Mouse (Mus musculus): ENCODE measurements around the gene Tmem9b. TPM values are rescaled to one million over a fixed set of nuclear protein-coding genes. Genes with fewer than 3 reads are reported as not detected.

Gene Tmem9b
- total and polyA plus RNA-seq, 3 experiments: 7.7 to 88.6 (median 70.7) TPM

DNA sequence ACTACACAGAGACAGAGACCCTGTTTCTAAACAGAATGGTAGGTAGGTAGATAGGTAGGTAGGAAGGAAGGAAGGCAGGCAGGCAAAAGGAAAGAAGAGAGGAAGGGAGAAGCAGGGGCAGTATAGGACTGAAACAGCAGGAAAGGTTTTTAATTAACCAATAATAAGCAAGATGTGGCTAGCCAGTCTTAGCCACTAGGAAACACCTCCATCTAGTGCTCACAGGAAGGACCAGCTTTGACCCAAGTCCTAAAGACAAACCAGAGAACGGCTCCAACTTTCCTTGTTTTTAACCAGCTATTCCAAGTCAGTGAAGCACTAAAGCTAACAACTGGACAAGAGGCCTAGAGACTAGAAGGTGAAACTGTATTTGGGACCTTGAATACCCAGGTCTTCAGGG, 4.9 kb downstream of the Tmem9b start:
- H3K27me3 ChIP-seq (ENCODE audit: insufficient read depth, low read length): no peaks in the 10 kb centered on the region
- no peaks in the 10 kb centered on the region for H3K9me3 ChIP-seq (replicated peaks)
- ATAC-seq (ENCODE audit: extremely low read depth, insufficient number of reproducible peaks, low FRiP score, poor library complexity, severe bottlenecking) (no peak), DNase-seq (ENCODE audit: low spot score) (no peak)
- TF ChIP-seq CTCF (IDR thresholded peaks at IDR 0.05; ENCODE audit: low read depth, low read length): no peak
- TF ChIP-seq GATA1 (IDR thresholded peaks at IDR 0.05; ENCODE audit: borderline replicate concordance, low read length): no peak
- no peak for TF ChIP-seq TAL1 (conservative IDR thresholded peaks at IDR 0.05; ENCODE audit: low read depth, low read length)
- H3K36me3 ChIP-seq (replicated peaks): peaks cover 67% of the 10 kb centered on the region
- H3K4me3 ChIP-seq (ENCODE audit: low read depth, low read length): no peak overlapping the region
- H3K4me1 ChIP-seq (ENCODE audit: insufficient read depth, low read depth, low read length): peaks cover 33% of the 10 kb centered on the region

DNA sequence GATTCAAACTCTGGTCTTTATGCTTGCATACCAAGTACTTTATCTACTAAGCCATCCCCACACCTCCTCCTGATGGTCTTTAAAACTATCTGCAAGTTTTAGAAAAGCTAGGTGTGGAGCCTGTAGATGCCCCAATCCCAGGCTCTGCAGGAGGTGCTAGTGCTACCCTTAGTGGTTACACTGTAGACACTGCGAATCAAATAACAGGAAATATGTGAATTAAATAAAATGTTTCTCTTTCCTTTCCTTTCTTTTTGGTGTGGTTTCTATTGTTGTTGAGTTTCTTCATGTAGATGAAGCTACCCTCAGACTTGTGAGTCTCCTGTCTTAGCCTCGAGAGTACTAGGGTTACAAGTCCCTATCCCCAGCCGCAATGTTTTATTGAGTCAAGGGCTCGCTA, 11.0 kb downstream of the Tmem9b start:
- DNase-seq (ENCODE audit: low spot score): no peak
- Histone ChIP-seq H3K4me1 (ENCODE audit: insufficient read depth, low read depth, low read length) (no peaks in the 10 kb centered on the region), H3K4me3 (ENCODE audit: low read depth, low read length) (no peak overlapping the region), H3K36me3 (replicated peaks) (peaks cover 92% of the 10 kb centered on the region), H3K9me3 (replicated peaks) (no peaks in the 10 kb centered on the region), H3K27me3 (ENCODE audit: insufficient read depth, low read length) (no peaks in the 10 kb centered on the region)
- ATAC-seq (ENCODE audit: extremely low read depth, insufficient number of reproducible peaks, low FRiP score, poor library complexity, severe bottlenecking): no peak
- no peak for TF ChIP-seq GATA1 (IDR thresholded peaks at IDR 0.05; ENCODE audit: borderline replicate concordance, low read length)
- no peak for TF ChIP-seq GATA2 (IDR thresholded peaks at IDR 0.05; ENCODE audit: borderline replicate concordance, low read depth, low read length)
- no peak for TF ChIP-seq TAL1 (conservative IDR thresholded peaks at IDR 0.05; ENCODE audit: low read depth, low read length)
- no peak for TF ChIP-seq CTCF (IDR thresholded peaks at IDR 0.05; ENCODE audit: low read depth, low read length)
- TF ChIP-seq POLR2AphosphoS5 (IDR thresholded peaks at IDR 0.05; ENCODE audit: insufficient replicate concordance, low read depth, low read length): no peak

- DNase-seq (ENCODE audit: low spot score) (no peak), ATAC-seq (ENCODE audit: extremely low read depth, insufficient number of reproducible peaks, low FRiP score, poor library complexity, severe bottlenecking) (no peak)
- Histone ChIP-seq H3K4me3 (ENCODE audit: low read depth, low read length) (no peak overlapping the region), H3K27me3 (ENCODE audit: insufficient read depth, low read length) (no peaks in the 10 kb centered on the region), H3K36me3 (replicated peaks) (peaks cover 92% of the 10 kb centered on the region), H3K4me1 (ENCODE audit: insufficient read depth, low read depth, low read length) (no peaks in the 10 kb centered on the region), H3K9me3 (replicated peaks) (no peaks in the 10 kb centered on the region)
- TF ChIP-seq TAL1 (conservative IDR thresholded peaks at IDR 0.05; ENCODE audit: low read depth, low read length): no peak
- no peak for TF ChIP-seq POLR2AphosphoS5 (IDR thresholded peaks at IDR 0.05; ENCODE audit: insufficient replicate concordance, low read depth, low read length)
- TF ChIP-seq GATA2 (IDR thresholded peaks at IDR 0.05; ENCODE audit: borderline replicate concordance, low read depth, low read length): no peak
- TF ChIP-seq GATA1 (IDR thresholded peaks at IDR 0.05; ENCODE audit: borderline replicate concordance, low read length): no peak
- TF ChIP-seq CTCF (IDR thresholded peaks at IDR 0.05; ENCODE audit: low read depth, low read length): no peak
Measured at GRCm38 (mm10) chr7:109741060-109741459, 11.6 kb downstream of the Tmem9b start.

- Histone ChIP-seq H3K27me3 (ENCODE audit: insufficient read depth, low read length) (no peaks in the 10 kb centered on the region), H3K36me3 (replicated peaks) (peaks cover 93% of the 10 kb centered on the region), H3K4me1 (ENCODE audit: insufficient read depth, low read depth, low read length) (no peaks in the 10 kb centered on the region), H3K4me3 (ENCODE audit: low read depth, low read length) (no peak overlapping the region), H3K9me3 (replicated peaks) (no peaks in the 10 kb centered on the region)
- ATAC-seq (ENCODE audit: extremely low read depth, insufficient number of reproducible peaks, low FRiP score, poor library complexity, severe bottlenecking) (no peak), DNase-seq (ENCODE audit: low spot score) (no peak)
- no peak for TF ChIP-seq GATA2 (IDR thresholded peaks at IDR 0.05; ENCODE audit: borderline replicate concordance, low read depth, low read length)
- no peak for TF ChIP-seq GATA1 (IDR thresholded peaks at IDR 0.05; ENCODE audit: borderline replicate concordance, low read length)
- no peak for TF ChIP-seq CTCF (IDR thresholded peaks at IDR 0.05; ENCODE audit: low read depth, low read length)
- TF ChIP-seq POLR2AphosphoS5 (IDR thresholded peaks at IDR 0.05; ENCODE audit: insufficient replicate concordance, low read depth, low read length): no peak
- no peak for TF ChIP-seq TAL1 (conservative IDR thresholded peaks at IDR 0.05; ENCODE audit: low read depth, low read length)
Measured at GRCm38 (mm10) chr7:109739822-109740370, 12.8 kb downstream of the Tmem9b start.

DNA sequence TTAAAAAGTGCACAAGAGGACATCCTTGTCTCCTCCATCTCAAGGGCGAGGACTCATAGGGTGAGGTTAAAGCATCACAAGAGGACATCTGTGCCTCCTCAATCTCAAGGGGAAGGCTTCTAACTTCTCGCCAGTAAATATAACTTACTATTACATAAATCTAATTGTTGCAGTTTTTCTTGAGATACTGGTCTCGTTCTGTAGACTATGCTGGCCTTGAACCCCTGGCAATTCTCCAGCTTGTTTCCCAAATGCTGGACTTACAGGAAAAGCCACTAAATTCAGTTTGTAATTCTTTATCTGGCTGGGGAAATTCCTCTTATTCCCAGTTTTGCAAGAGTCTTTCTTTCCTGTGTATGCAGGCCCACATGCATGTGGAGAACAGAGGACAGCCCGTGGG, 17.9 kb downstream of the Tmem9b start:
- H3K9me3 ChIP-seq (replicated peaks): no peaks in the 10 kb centered on the region
- peaks cover 55% of the 10 kb centered on the region for H3K36me3 ChIP-seq (replicated peaks)

DNA sequence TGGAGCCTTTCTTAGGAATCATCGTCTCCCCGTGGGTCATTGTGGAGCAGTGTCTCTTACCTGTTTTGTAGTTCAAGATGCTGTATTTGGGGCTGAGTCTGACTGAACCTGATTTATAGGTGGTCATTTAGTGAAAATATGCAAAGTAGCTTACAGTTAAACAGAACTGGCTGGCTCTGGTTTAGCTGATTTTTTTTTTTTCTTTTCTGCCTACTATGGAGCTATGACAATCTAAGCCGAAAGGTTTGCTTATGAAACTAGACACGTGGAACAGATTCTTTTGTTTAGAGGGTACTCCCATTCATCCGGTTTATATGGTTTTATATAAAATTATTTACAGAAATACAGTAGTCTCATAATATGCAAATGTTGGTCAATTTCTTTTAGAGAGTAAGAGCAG, 21.0 kb downstream of the Tmem9b start, which contains the start of gene Ascl3:
Gene Ascl3 (minus strand): TSS at position 101 of the 400 bp plus-strand sequence.
- Histone ChIP-seq H3K4me3 (ENCODE audit: low read depth, low read length) (no peak within 1 kb of the TSS), H3K9me3 (replicated peaks) (no peaks in the 10 kb centered on the region), H3K4me1 (ENCODE audit: insufficient read depth, low read depth, low read length) (peaks cover 11% of the 10 kb centered on the region), H3K36me3 (replicated peaks) (peaks cover 26% of the 10 kb centered on the region), H3K27me3 (ENCODE audit: insufficient read depth, low read length) (peaks cover 21% of the 10 kb centered on the region; the same call in 1 of the 2 replicates)
- ATAC-seq (ENCODE audit: extremely low read depth, insufficient number of reproducible peaks, low FRiP score, poor library complexity, severe bottlenecking) (no peak), DNase-seq (ENCODE audit: low spot score) (no peak)
- TF ChIP-seq CTCF (IDR thresholded peaks at IDR 0.05; ENCODE audit: low read depth, low read length) (no peak), TAL1 (conservative IDR thresholded peaks at IDR 0.05; ENCODE audit: low read depth, low read length) (no peak), GATA2 (IDR thresholded peaks at IDR 0.05; ENCODE audit: borderline replicate concordance, low read depth, low read length) (no peak), POLR2AphosphoS5 (IDR thresholded peaks at IDR 0.05; ENCODE audit: insufficient replicate concordance, low read depth, low read length) (no peak), GATA1 (IDR thresholded peaks at IDR 0.05; ENCODE audit: borderline replicate concordance, low read length) (no peak)

More for the DNA sequence above, 17.9 kb downstream of the Tmem9b start:
- Histone ChIP-seq H3K4me3 (ENCODE audit: low read depth, low read length) (no peak overlapping the region), H3K27me3 (ENCODE audit: insufficient read depth, low read length) (peaks cover 5% of the 10 kb centered on the region; the same call in 1 of the 2 replicates), H3K4me1 (ENCODE audit: insufficient read depth, low read depth, low read length) (0 out of 2 replicates have a peak, but pooled peaks cover 2% of the 10 kb centered on the region)
- no peak for DNase-seq (ENCODE audit: low spot score)
- ATAC-seq (ENCODE audit: extremely low read depth, insufficient number of reproducible peaks, low FRiP score, poor library complexity, severe bottlenecking): no peak
- TF ChIP-seq GATA1 (IDR thresholded peaks at IDR 0.05; ENCODE audit: borderline replicate concordance, low read length) (no peak), POLR2AphosphoS5 (IDR thresholded peaks at IDR 0.05; ENCODE audit: insufficient replicate concordance, low read depth, low read length) (no peak), GATA2 (IDR thresholded peaks at IDR 0.05; ENCODE audit: borderline replicate concordance, low read depth, low read length) (no peak), TAL1 (conservative IDR thresholded peaks at IDR 0.05; ENCODE audit: low read depth, low read length) (no peak), CTCF (IDR thresholded peaks at IDR 0.05; ENCODE audit: low read depth, low read length) (no peak)

Measured in G1E (cell line).